Mouse (Mus musculus): ENCODE measurements around the gene Gm6592. TPM values are rescaled to one million over a fixed set of nuclear protein-coding genes. Genes with fewer than 3 reads are reported as not detected.

The Gm6592 gene
- polyA plus RNA-seq, 1 experiment from 2014 or later = not detected

Other genes with a start within 250 kb of the Gm6592 start
- gene Ssxb8, start 153.2 kb upstream of the Gm6592 start, polyA plus RNA-seq (2015; fragmentation: Nextera tagmentation; extraction: Ambion mirVana) = not detected in 2 replicates
- not detected in 2 replicates for gene Ssx9, start 95.6 kb upstream of the Gm6592 start, polyA plus RNA-seq (2015; fragmentation: Nextera tagmentation; extraction: Ambion mirVana)
- not detected in 2 replicates for gene Ssxb5, start 40.3 kb upstream of the Gm6592 start, polyA plus RNA-seq (2015; fragmentation: Nextera tagmentation; extraction: Ambion mirVana)
- gene Gm5751, start 30.3 kb downstream of the Gm6592 start, polyA plus RNA-seq (2015; fragmentation: Nextera tagmentation; extraction: Ambion mirVana) = not detected in 2 replicates
- 2.7 and 3.3 TPM in 2 replicates for gene B630019K06Rik, start 48.4 kb downstream of the Gm6592 start, polyA plus RNA-seq (2015; fragmentation: Nextera tagmentation; extraction: Ambion mirVana)
- not detected in 2 replicates for gene Fthl17b, start 119.0 kb downstream of the Gm6592 start, polyA plus RNA-seq (2015; fragmentation: Nextera tagmentation; extraction: Ambion mirVana)
- not detected in 2 replicates for gene Fthl17c, start 132.6 kb downstream of the Gm6592 start, polyA plus RNA-seq (2015; fragmentation: Nextera tagmentation; extraction: Ambion mirVana)
- not detected in 2 replicates for gene Fthl17d, start 142.8 kb downstream of the Gm6592 start, polyA plus RNA-seq (2015; fragmentation: Nextera tagmentation; extraction: Ambion mirVana)
- gene Fthl17e, start 189.5 kb downstream of the Gm6592 start, polyA plus RNA-seq (2015; fragmentation: Nextera tagmentation; extraction: Ambion mirVana) = not detected in 2 replicates
- gene Fthl17f, start 219.0 kb downstream of the Gm6592 start, polyA plus RNA-seq (2015; fragmentation: Nextera tagmentation; extraction: Ambion mirVana) = not detected in 2 replicates